Comparison of ENCODE assay signal across 16 mouse cellular contexts in the genomic region with DNA sequence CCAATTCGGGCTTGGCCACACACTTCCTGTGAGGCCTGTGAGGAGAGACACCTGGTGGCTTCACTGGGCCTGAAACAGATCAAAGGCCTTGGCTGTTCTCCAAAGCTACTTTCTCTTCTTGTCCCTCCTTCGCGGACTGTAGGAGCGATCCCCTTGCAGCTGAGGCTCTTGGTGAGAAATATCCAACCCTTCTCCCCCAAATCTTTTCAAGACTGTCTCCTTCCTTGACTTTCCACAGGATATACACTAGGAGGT.
DNase-seq lines count a peak whose midpoint lies in the region; ATAC-seq and TF ChIP-seq lines count a peak whose summit lies in the region.
"Had no signal": no experiment of that assay in that cellular context is flagged by ENCODE, and none has a peak within 500 bp of the region (broad histone marks: within the 10 kb centered on the region; RNA-seq: fewer than 3 reads in every experiment).

No protein-coding gene starts in this region.

- H3K9ac ChIP-seq in hindbrain, postnatal 0 days (replicated peaks; ENCODE audit: low read length), result no peak overlapping the region
- no peak overlapping the region for H3K9ac ChIP-seq in hindbrain, embryonic 16.5 days (ENCODE audit: low read depth, low read length)
- no peak overlapping the region for H3K9ac ChIP-seq in lung, embryonic 14.5 days
- no peak overlapping the region for H3K9ac ChIP-seq in MEL (ENCODE audit: control insufficient read depth, low read depth, low read length, poor library complexity, severe bottlenecking)
- H3K9ac ChIP-seq: embryonic facial prominence, embryonic 12.5 days; heart, embryonic 15.5 days; liver, embryonic 13.5 days had no signal

- no peak for TF ChIP-seq RAD21 in MEL (IDR thresholded peaks at IDR 0.05; ENCODE audit: low read depth, low read length)

- 0 out of 2 replicates have a peak, but pooled peaks cover 4% of the 10 kb centered on the region for H3K4me1 ChIP-seq in hindbrain, postnatal 0 days (ENCODE audit: insufficient read depth, low read length)
- no peaks in the 10 kb centered on the region; the same call in 1 of the 2 replicates for H3K4me1 ChIP-seq in hindbrain, embryonic 16.5 days (ENCODE audit: control insufficient read depth, insufficient read depth, low read depth, low read length)
- no peaks in the 10 kb centered on the region for H3K4me1 ChIP-seq in lung, embryonic 14.5 days (ENCODE audit: insufficient read depth)
- H3K4me1 ChIP-seq in lung, adult 2 months (ENCODE audit: control insufficient read depth, insufficient read depth, low read length), result no peaks in the 10 kb centered on the region
- H3K4me1 ChIP-seq in MEL (ENCODE audit: control insufficient read depth in 1 of 2, insufficient read depth in 2 of 2, low read length in 2 of 2), result peaks cover 6 to 15% of the 10 kb centered on the region in 2 experiments
- H3K4me1 ChIP-seq: embryonic facial prominence, embryonic 12.5 days; heart, embryonic 15.5 days; hindbrain, embryonic 10.5 days had no signal

- 76% methylated on average over 4 of the region's 4 CpGs for WGBS in hindbrain, postnatal 0 days
- whole genome bisulfite sequencing in hindbrain, embryonic 16.5 days, result 65% methylated on average over 4 of the region's 4 CpGs
- WGBS in lung, embryonic 14.5 days, result 37% methylated on average over 4 of the region's 4 CpGs
- 46% methylated on average over 4 of the region's 4 CpGs for WGBS in lung, adult 2 months

- no peaks in the 10 kb centered on the region for H3K27me3 ChIP-seq in hindbrain, postnatal 0 days (ENCODE audit: insufficient read depth, low read length)
- H3K27me3 ChIP-seq in hindbrain, embryonic 16.5 days (replicated peaks; ENCODE audit: control insufficient read depth, insufficient read depth, low read length), result no peaks in the 10 kb centered on the region
- no peaks in the 10 kb centered on the region for H3K27me3 ChIP-seq in lung, embryonic 14.5 days (ENCODE audit: insufficient read depth, low read length)
- peaks cover 0 to 1% of the 10 kb centered on the region in 2 experiments; a peak in 2 of 4 replicates for H3K27me3 ChIP-seq in MEL (ENCODE audit: control insufficient read depth in 1 of 2, insufficient read depth in 2 of 2, low read length in 2 of 2)

- no peaks in the 10 kb centered on the region for H3K79me2 ChIP-seq in MEL (ENCODE audit: control insufficient read depth, insufficient read depth, low read length, poor library complexity)

- no peak for TF ChIP-seq EP300 in MEL (IDR thresholded peaks at IDR 0.05; ENCODE audit: low read depth in 1 of 2, low read length in 2 of 2)

- H3K36me3 ChIP-seq in hindbrain, postnatal 0 days (ENCODE audit: insufficient read depth, low read length), result no peaks in the 10 kb centered on the region
- H3K36me3 ChIP-seq in hindbrain, embryonic 16.5 days (ENCODE audit: control insufficient read depth, insufficient read depth, low read length), result no peaks in the 10 kb centered on the region
- no peaks in the 10 kb centered on the region for H3K36me3 ChIP-seq in lung, embryonic 14.5 days (ENCODE audit: insufficient read depth)
- peaks cover 0 to 10% of the 10 kb centered on the region in 2 experiments; a peak in 2 of 4 replicates for H3K36me3 ChIP-seq in MEL (ENCODE audit: control insufficient read depth in 1 of 2, insufficient read depth in 2 of 2, low read length in 2 of 2)
- H3K36me3 ChIP-seq: embryonic facial prominence, embryonic 12.5 days; heart, embryonic 15.5 days; hindbrain, embryonic 10.5 days; liver, embryonic 13.5 days had no signal

- H3K4me3 ChIP-seq in hindbrain, postnatal 0 days (ENCODE audit: low read length), result no peak overlapping the region
- no peak overlapping the region for H3K4me3 ChIP-seq in hindbrain, embryonic 16.5 days (ENCODE audit: low read length)
- no peak overlapping the region for H3K4me3 ChIP-seq in lung, embryonic 14.5 days (ENCODE audit: low read depth, low read length)
- H3K4me3 ChIP-seq in lung, adult 2 months (replicated peaks; ENCODE audit: extremely low read depth, low read depth, low read length), result no peak overlapping the region
- no peak overlapping the region for H3K4me3 ChIP-seq in MEL (ENCODE audit: control insufficient read depth in 1 of 2, insufficient read depth in 1 of 2, low read depth in 2 of 2, low read length in 2 of 2)
- H3K4me3 ChIP-seq: embryonic facial prominence, embryonic 12.5 days; heart, embryonic 15.5 days; hindbrain, embryonic 10.5 days; liver, embryonic 13.5 days had no signal

- TF ChIP-seq CTCF in hindbrain, postnatal 0 days (IDR thresholded peaks at IDR 0.05; ENCODE audit: low read depth), result peak; percentile 25; the same call in 1 of the 2 replicates
- TF ChIP-seq CTCF in lung, embryonic 14.5 days (IDR thresholded peaks at IDR 0.05; ENCODE audit: low read depth), result no peak
- no peak for TF ChIP-seq CTCF in lung, adult 2 months (IDR thresholded peaks at IDR 0.05; ENCODE audit: insufficient read depth, low read length)
- no peak for TF ChIP-seq CTCF in MEL (IDR thresholded peaks at IDR 0.05 in 2 of 3, conservative IDR thresholded peaks at IDR 0.05 in 1 of 3; ENCODE audit: control insufficient read depth in 1 of 3, insufficient read depth in 1 of 3, low read depth in 2 of 3, low read length in 3 of 3, poor library complexity in 1 of 3, severe bottlenecking in 1 of 3)

- H3K4me2 ChIP-seq in hindbrain, postnatal 0 days (ENCODE audit: low read depth, low read length), result no peak overlapping the region
- no peak overlapping the region for H3K4me2 ChIP-seq in hindbrain, embryonic 16.5 days (ENCODE audit: low read length)
- H3K4me2 ChIP-seq in lung, embryonic 14.5 days, result no peak overlapping the region
- H3K4me2 ChIP-seq: embryonic facial prominence, embryonic 12.5 days; heart, embryonic 15.5 days; liver, embryonic 13.5 days had no signal

- H3K9me3 ChIP-seq in hindbrain, postnatal 0 days (ENCODE audit: low read length), result no peaks in the 10 kb centered on the region
- no peaks in the 10 kb centered on the region for H3K9me3 ChIP-seq in hindbrain, embryonic 16.5 days (ENCODE audit: control insufficient read depth, low read length)
- H3K9me3 ChIP-seq in lung, embryonic 14.5 days (ENCODE audit: low read depth, low read length), result no peaks in the 10 kb centered on the region
- H3K9me3 ChIP-seq in MEL (replicated peaks; ENCODE audit: insufficient read depth, low read length), result no peaks in the 10 kb centered on the region
- H3K9me3 ChIP-seq: embryonic facial prominence, embryonic 12.5 days; heart, embryonic 15.5 days; hindbrain, embryonic 10.5 days; liver, embryonic 13.5 days had no signal

- TF ChIP-seq POLR2A in lung, adult 2 months (IDR thresholded peaks at IDR 0.05; ENCODE audit: borderline replicate concordance, extremely low read depth, low read depth, low read length), result no peak
- TF ChIP-seq POLR2A in MEL (IDR thresholded peaks at IDR 0.05; ENCODE audit: control insufficient read depth in 1 of 2, insufficient read depth in 1 of 2, low read depth in 1 of 2, low read length in 2 of 2, poor library complexity in 1 of 2), result no peak

- no peak for ATAC-seq in hindbrain, postnatal 0 days
- no peak for ATAC-seq in hindbrain, embryonic 16.5 days
- ATAC-seq in lung, embryonic 14.5 days (ENCODE audit: insufficient read depth), result no peak
- ATAC-seq: Patski had no signal

- no peak overlapping the region for H3K27ac ChIP-seq in hindbrain, postnatal 0 days
- H3K27ac ChIP-seq in hindbrain, embryonic 16.5 days (ENCODE audit: low read depth, low read length), result no peak overlapping the region
- H3K27ac ChIP-seq in lung, embryonic 14.5 days (ENCODE audit: low read depth), result no peak overlapping the region
- no peak overlapping the region for H3K27ac ChIP-seq in MEL (ENCODE audit: control insufficient read depth, low read depth, low read length)
- H3K27ac ChIP-seq: embryonic facial prominence, embryonic 12.5 days; heart, embryonic 15.5 days; hindbrain, embryonic 10.5 days; liver, embryonic 13.5 days; stomach, postnatal 0 days had no signal

- peak; percentile 19 for DNase-seq in hindbrain, postnatal 0 days (ENCODE audit: low spot score)
- peak; percentile 24 for DNase-seq in lung, embryonic 14.5 days
- DNase-seq in lung, adult 2 months, result no peak
- peak; percentile 20 for DNase-seq in MEL (ENCODE audit: low read depth, low spot score)
- peak; percentile 4 for DNase-seq in naive thymus-derived CD4-positive, alpha-beta T cell, adult 2 months (ENCODE audit: low read depth)
- no peak for DNase-seq in yolk sac, embryonic 10.5 days (ENCODE audit: low spot score)
- DNase-seq: heart, adult 18-20 months; liver, embryonic 13.5 days; lung, postnatal 14 days; right cerebral cortex, adult 18-20 months had no signal

TF ChIP-seq in MEL, 35 proteins besides CTCF, POLR2A, EP300 and RAD21:
- no peak for TF ChIP-seq USF2 (IDR thresholded peaks at IDR 0.05; ENCODE audit: borderline replicate concordance in 1 of 2, insufficient read depth in 1 of 2, low read depth in 1 of 2, low read length in 2 of 2)
- no peak for TF ChIP-seq POLR2AphosphoS2 (IDR thresholded peaks at IDR 0.05; ENCODE audit: low read length)
- TF ChIP-seq MYC (IDR thresholded peaks at IDR 0.05; ENCODE audit: low read depth, low read length), result no peak
- TF ChIP-seq SIN3A (IDR thresholded peaks at IDR 0.05; ENCODE audit: low read length), result no peak
- no peak for TF ChIP-seq ZMIZ1 (IDR thresholded peaks at IDR 0.05; ENCODE audit: low read depth, low read length)
- no peak for TF ChIP-seq BHLHE40 (IDR thresholded peaks at IDR 0.05; ENCODE audit: borderline replicate concordance, low read depth, low read length)
- no peak for TF ChIP-seq NELFE (IDR thresholded peaks at IDR 0.05; ENCODE audit: low read depth, low read length)
- TF ChIP-seq HCFC1 (IDR thresholded peaks at IDR 0.05; ENCODE audit: low read depth, low read length), result no peak
- no peak for TF ChIP-seq TBP (IDR thresholded peaks at IDR 0.05; ENCODE audit: low read depth, low read length)
- TF ChIP-seq GABPA (IDR thresholded peaks at IDR 0.05; ENCODE audit: low read depth, low read length), result no peak
- TF ChIP-seq ZNF384 (IDR thresholded peaks at IDR 0.05; ENCODE audit: low read depth, low read length), result no peak
- TF ChIP-seq MYB (IDR thresholded peaks at IDR 0.05; ENCODE audit: low read depth, low read length), result no peak
TF ChIP-seq in MEL: peak in this region for 0.

Comparison
In these comparisons a context has a peak if more than half of its experiments do, and no peak if none do; other contexts are left out.
1. DNase-seq: peak in hindbrain, postnatal 0 days (single experiment), lung, embryonic 14.5 days (single experiment), MEL (single experiment) and naive thymus-derived CD4-positive, alpha-beta T cell, adult 2 months (single experiment); none in lung, adult 2 months (single experiment) and yolk sac, embryonic 10.5 days (single experiment).